Mouse (Mus musculus): Measurements from ENCODE around the gene Hist2h3c2. TPM values are rescaled to one million over a fixed set of nuclear protein-coding genes. Genes with fewer than 3 reads are reported as not detected.
A peak's percentile ranks its signal among the peaks of the same experiment; 100 is the strongest.
"Not testable (repeated sequence)": the region's sequence is repeated elsewhere in the genome, so short reads cannot be mapped to it uniquely, and the experiment has no call there.

Hist2h3c2 gene
- polyA plus RNA-seq, 1 experiment from 2014 or later: 6.5 TPM

DNA sequence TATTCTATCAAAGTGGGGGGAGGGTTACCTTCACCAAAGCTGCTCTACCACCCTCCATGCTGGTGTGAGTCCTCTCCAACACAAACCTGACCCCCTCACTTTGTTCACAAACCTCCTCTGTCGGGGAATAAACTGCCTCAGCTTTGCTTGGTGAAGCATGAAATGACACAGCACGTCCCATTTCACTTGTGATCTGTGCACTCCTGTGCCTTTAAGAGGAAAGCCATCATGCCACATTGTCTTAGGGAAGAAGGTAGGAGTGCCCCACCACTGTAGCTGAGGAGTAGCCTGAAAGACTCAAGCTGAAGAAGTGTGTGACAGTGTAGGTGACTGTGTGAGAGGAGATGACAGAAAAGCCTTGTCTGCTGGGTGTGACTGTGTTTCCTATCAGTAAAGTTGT, 13.5 kb downstream of the Hist2h3c2 start:
- H3K36me3 ChIP-seq: no peaks in the 10 kb centered on the region
- H3K9ac ChIP-seq: no peak overlapping the region
- H3K27me3 ChIP-seq (replicated peaks): no peaks in the 10 kb centered on the region
- no peak for ATAC-seq
- no peak overlapping the region for H3K4me3 ChIP-seq (replicated peaks)
- H3K9me3 ChIP-seq: no peaks in the 10 kb centered on the region
- 49% methylated on average over 2 of the region's 2 CpGs for WGBS
- H3K4me2 ChIP-seq (replicated peaks): no peak overlapping the region
- peaks cover 11% of the 10 kb centered on the region; the same call in 1 of the 2 replicates for H3K4me1 ChIP-seq (replicated peaks)
- H3K27ac ChIP-seq: no peak overlapping the region

DNA sequence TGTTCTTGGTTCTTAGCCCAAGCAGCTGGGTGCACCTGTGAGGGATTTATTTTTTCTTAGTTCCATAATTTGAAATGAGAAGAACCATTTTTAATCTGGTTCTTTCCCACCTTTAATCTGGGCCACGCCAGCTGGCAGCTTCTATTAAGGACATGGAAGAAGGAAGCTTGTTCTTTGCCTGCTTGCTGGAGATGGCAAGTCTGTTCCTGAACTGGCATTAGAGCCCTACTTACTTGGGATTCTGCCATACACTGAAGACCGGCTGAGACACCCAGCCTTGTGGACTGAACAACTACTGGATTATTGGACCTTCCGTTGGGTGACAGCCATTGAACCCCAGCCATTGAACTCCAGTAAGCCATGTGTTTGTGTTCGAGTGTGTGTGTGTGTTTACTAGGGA, 16.2 kb downstream of the Hist2h3c2 start:
- Histone ChIP-seq H3K4me1 (replicated peaks) (peaks cover 11% of the 10 kb centered on the region; the same call in 1 of the 2 replicates), H3K27me3 (replicated peaks) (no peaks in the 10 kb centered on the region), H3K9me3 (no peaks in the 10 kb centered on the region), H3K4me2 (replicated peaks) (peak overlapping the region; percentile 83; the same call in 1 of the 2 replicates), H3K36me3 (no peaks in the 10 kb centered on the region), H3K27ac (no peak overlapping the region), H3K4me3 (replicated peaks) (no peak overlapping the region), H3K9ac (no peak overlapping the region; the same call in 1 of the 2 replicates)
- WGBS: 88% methylated on average over 4 of the region's 4 CpGs
- ATAC-seq: no peak

DNA sequence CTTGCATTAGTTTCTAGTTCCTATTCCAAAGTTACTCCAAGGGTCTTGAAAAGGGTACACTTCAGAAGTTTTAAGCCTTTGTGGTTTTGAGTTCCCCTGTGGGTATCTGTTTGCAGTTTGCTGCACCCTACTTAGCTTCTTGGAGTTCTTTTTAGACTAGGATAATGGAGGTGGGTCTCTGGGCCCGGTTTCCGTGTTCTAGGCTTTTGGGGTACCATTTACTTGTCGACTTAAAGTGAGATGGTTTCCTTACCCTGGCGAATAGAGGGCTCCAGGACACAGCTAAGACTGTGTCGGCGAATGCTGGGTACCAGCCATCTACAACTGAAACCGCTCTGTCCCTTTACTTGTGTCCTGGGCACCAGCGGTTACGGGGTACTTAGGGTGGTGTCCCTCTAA, 17.3 kb downstream of the Hist2h3c2 start:
- H3K36me3 ChIP-seq: no peaks in the 10 kb centered on the region
- peaks cover 11% of the 10 kb centered on the region; the same call in 1 of the 2 replicates for H3K4me1 ChIP-seq (replicated peaks)

DNA sequence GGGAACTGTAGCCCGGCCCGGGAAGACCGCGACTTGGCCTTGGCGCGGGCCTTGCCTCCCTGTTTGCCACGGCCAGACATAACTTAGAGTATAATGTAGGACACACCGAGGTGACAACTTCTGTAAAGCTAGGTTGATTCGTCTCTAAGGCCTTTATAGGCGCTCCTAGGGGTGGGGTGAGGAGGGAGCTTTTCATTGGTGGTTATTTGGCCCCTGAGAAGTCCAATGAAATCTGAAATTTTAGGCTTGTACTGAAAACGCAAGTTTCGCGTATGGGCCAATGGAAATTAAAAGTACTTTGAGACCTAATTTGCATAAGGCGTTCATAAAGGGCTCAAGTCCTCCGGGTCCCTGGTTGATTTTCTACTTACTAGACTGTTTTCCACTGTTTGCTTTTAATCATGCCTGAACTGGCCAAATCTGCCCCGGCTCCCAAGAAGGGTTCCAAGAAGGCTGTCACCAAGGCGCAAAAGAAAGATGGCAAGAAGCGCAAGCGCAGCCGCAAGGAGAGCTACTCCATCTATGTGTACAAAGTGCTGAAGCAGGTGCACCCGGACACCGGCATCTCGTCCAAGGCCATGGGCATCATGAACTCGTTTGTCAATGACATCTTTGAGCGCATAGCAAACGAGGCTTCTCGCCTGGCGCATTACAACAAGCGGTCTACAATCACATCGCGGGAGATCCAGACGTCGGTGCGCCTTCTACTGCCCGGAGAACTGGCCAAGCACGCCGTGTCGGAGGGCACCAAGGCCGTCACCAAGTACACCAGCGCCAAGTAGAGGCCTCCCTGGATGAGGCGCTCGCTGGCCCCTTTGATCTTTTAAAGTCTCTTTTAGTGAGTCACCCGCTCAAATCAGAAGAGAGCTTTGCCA, 17.9 kb downstream of the Hist2h3c2 start, which contains the start of the genes Hist2h2ac and Hist2h2be:
Hist2h2ac (minus strand) TSS at position 116 of the 875 bp plus-strand sequence.
Hist2h2be (plus strand) TSS at position 355 of the 875 bp plus-strand sequence.
- Histone ChIP-seq H3K9ac (peak within 1 kb of the TSS; percentile 73), H3K4me2 (replicated peaks) (peak within 1 kb of the TSS; percentile 83), H3K4me1 (replicated peaks) (peaks cover 11% of the 10 kb centered on the region; the same call in 1 of the 2 replicates), H3K9me3 (no peaks in the 10 kb centered on the region), H3K4me3 (replicated peaks) (peak within 1 kb of the TSS; percentile 56), H3K27me3 (replicated peaks) (no peaks in the 10 kb centered on the region), H3K36me3 (no peaks in the 10 kb centered on the region), H3K27ac (peak within 1 kb of the TSS; percentile 98)
- under 1% methylated on average over 43 of the region's 43 CpGs for WGBS
- peak; percentile 94 for ATAC-seq

More for the DNA sequence above, 17.3 kb downstream of the Hist2h3c2 start:
- Histone ChIP-seq H3K4me2 (replicated peaks) (peak overlapping the region; percentile 83), H3K9ac (peak overlapping the region; percentile 44), H3K4me3 (replicated peaks) (peak overlapping the region; percentile 56), H3K9me3 (no peaks in the 10 kb centered on the region), H3K27ac (peak overlapping the region; percentile 98), H3K27me3 (replicated peaks) (no peaks in the 10 kb centered on the region)
- no peak for ATAC-seq
- 24% methylated on average over 9 of the region's 9 CpGs for WGBS

DNA sequence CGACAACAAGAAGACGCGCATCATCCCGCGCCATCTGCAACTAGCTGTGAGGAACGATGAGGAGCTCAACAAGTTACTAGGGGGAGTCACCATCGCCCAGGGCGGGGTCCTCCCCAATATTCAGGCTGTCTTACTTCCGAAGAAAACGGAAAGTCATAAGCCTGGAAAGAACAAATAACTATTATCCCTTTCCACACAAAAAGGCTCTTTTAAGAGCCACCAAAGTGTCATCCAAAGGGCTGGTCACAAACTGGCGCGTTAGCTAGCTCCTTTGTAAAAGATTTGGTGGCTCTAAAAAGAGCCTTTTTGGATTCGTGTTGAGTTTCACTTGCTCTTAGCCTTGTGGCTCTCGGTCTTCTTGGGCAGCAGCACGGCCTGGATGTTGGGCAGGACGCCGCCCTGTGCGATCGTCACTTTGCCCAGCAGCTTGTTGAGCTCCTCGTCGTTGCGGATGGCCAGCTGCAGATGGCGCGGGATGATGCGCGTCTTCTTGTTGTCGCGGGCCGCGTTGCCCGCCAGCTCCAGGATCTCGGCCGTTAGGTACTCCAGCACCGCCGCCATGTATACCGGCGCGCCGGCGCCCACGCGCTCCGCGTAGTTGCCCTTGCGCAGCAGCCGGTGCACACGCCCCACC, 18.7 kb downstream of the Hist2h3c2 start:
- under 1% methylated on average over 37 of the region's 47 CpGs for WGBS
- Histone ChIP-seq H3K4me2 (replicated peaks) (peak overlapping the region; percentile 83), H3K9ac (peak overlapping the region; percentile 73), H3K27ac (peak overlapping the region; percentile 98), H3K4me1 (replicated peaks) (peaks cover 13% of the 10 kb centered on the region; the same call in 1 of the 2 replicates), H3K4me3 (replicated peaks) (peak overlapping the region; percentile 56)
- H3K36me3 ChIP-seq; H3K9me3 ChIP-seq; H3K27me3 ChIP-seq (replicated peaks): not testable (repeated sequence)
- peak; percentile 7; the same call in 1 of the 2 replicates for ATAC-seq

DNA sequence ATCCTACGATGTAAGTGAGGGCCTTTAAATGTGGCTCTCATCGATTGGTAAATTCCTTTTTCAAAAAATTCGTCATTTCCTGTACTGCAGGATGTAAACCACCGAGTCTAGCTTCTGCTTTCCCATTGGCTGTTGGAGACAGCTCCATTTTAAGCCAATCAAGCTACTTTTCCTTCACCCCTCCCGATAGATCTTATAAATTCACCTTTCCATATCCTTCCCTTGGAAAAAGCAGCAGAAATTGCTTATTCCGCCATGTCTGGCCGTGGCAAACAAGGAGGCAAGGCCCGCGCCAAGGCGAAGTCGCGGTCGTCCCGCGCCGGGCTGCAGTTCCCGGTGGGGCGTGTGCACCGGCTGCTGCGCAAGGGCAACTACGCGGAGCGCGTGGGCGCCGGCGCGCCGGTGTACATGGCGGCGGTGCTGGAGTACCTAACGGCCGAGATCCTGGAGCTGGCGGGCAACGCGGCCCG, 19.2 kb downstream of the Hist2h3c2 start, which contains the start of the genes Bola1 and Hist2h2ab:
Bola1 (minus strand) TSS at position 49 of the 470 bp plus-strand sequence.
Hist2h2ab (plus strand) TSS at position 205 of the 470 bp plus-strand sequence.
- H3K9me3 ChIP-seq: no peaks in the 10 kb centered on the region
- ATAC-seq: peak; percentile 86
- peak within 1 kb of the TSS; percentile 98 for H3K27ac ChIP-seq

DNA sequence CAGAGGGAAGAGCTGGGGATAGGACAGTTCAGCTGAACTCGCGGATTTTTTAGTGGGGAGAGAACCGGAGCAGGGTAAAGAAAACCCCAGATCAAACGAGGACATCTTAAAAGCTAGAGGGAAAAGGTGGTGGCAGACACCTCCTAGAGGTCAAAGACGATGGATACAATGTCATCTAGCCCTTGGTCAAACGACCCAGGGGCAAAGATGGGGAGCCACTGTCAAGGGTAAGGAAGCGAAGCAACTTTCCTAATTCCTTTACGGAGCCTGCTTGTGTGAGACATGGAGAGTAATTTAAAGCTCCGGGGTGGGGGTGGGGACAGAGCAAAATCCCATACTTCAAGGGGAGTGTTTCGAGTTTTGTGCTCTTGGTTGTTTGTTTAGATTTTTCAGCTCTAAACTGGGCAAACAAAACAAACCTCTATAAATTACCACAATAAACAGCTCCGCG, 19.7 kb downstream of the Hist2h3c2 start:
- peaks cover 13% of the 10 kb centered on the region; the same call in 1 of the 2 replicates for H3K4me1 ChIP-seq (replicated peaks)
- peak overlapping the region; percentile 55 for H3K9ac ChIP-seq
- H3K36me3 ChIP-seq: no peaks in the 10 kb centered on the region
- peak overlapping the region; percentile 98 for H3K27ac ChIP-seq
- ATAC-seq: peak; percentile 11
- under 1% methylated on average over 12 of the region's 12 CpGs for WGBS
- no peaks in the 10 kb centered on the region for H3K27me3 ChIP-seq (replicated peaks)
- H3K4me3 ChIP-seq (replicated peaks): peak overlapping the region; percentile 56
- peak overlapping the region; percentile 83 for H3K4me2 ChIP-seq (replicated peaks)
- H3K9me3 ChIP-seq: no peaks in the 10 kb centered on the region

More for the DNA sequence above, 19.2 kb downstream of the Hist2h3c2 start, which contains the start of the genes Bola1 and Hist2h2ab:
- Histone ChIP-seq H3K4me1 (replicated peaks) (peaks cover 13% of the 10 kb centered on the region; the same call in 1 of the 2 replicates), H3K9ac (peak within 1 kb of the TSS; percentile 73), H3K4me2 (replicated peaks) (peak within 1 kb of the TSS; percentile 83), H3K27me3 (replicated peaks) (no peaks in the 10 kb centered on the region), H3K4me3 (replicated peaks) (peak within 1 kb of the TSS; percentile 56), H3K36me3 (no peaks in the 10 kb centered on the region)
- under 1% methylated on average over 37 of the region's 37 CpGs for WGBS

DNA sequence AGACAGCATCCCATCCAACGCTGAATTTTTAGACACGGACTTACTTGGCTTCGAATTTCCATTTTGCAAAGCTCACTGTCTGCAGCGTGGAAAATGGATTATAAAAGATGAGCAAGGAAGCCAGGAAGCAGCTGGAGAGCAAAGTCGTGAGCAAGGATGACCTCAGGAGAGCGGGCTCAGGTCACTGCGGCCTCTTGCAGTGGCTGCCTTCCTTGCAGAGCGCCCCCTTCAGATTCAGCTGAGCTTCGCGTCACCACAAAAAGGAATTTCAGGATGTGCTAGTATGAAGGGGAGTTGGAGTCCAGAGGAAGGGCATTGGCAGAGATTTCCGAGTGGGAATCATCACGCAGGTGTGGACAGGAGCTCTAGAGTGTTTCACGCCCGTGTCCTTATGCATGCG, 29.7 kb downstream of the Hist2h3c2 start:
- ATAC-seq: no peak
- 24% methylated on average over 15 of the region's 15 CpGs for WGBS
- H3K9me3 ChIP-seq: no peaks in the 10 kb centered on the region

DNA sequence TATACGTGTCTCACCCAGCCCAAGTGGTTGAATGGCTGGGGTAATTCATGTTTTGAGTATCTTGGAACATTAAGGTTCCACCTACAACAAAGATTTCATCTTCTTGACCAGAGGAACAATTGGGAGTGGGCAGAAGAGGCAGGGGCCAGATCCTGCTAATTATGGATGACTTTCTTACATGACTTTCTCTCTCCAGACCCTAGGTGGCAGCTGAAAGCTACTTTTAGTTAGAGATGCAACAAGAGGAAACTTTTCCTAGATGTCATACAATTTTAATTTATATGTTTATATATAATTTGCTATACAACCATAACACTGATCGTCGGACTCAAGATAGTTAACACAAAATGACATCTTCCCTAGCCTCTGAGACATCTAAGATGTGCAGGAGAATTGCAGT, 31.1 kb downstream of the Hist2h3c2 start:
- no peaks in the 10 kb centered on the region for H3K27me3 ChIP-seq (replicated peaks)
- H3K36me3 ChIP-seq: no peaks in the 10 kb centered on the region
- no peak overlapping the region for H3K9ac ChIP-seq
- no peaks in the 10 kb centered on the region for H3K9me3 ChIP-seq
- H3K27ac ChIP-seq: no peak overlapping the region
- no peak overlapping the region for H3K4me3 ChIP-seq (replicated peaks)
- 71% methylated on average over 3 of the region's 3 CpGs for WGBS
- no peaks in the 10 kb centered on the region for H3K4me1 ChIP-seq (replicated peaks)
- no peak for ATAC-seq
- H3K4me2 ChIP-seq (replicated peaks): no peak overlapping the region

More for the DNA sequence above, 29.7 kb downstream of the Hist2h3c2 start:
- Histone ChIP-seq H3K9ac (no peak overlapping the region), H3K27me3 (replicated peaks) (no peaks in the 10 kb centered on the region), H3K36me3 (no peaks in the 10 kb centered on the region), H3K4me3 (replicated peaks) (no peak overlapping the region), H3K4me1 (replicated peaks) (no peaks in the 10 kb centered on the region), H3K4me2 (replicated peaks) (no peak overlapping the region), H3K27ac (no peak overlapping the region)

DNA sequence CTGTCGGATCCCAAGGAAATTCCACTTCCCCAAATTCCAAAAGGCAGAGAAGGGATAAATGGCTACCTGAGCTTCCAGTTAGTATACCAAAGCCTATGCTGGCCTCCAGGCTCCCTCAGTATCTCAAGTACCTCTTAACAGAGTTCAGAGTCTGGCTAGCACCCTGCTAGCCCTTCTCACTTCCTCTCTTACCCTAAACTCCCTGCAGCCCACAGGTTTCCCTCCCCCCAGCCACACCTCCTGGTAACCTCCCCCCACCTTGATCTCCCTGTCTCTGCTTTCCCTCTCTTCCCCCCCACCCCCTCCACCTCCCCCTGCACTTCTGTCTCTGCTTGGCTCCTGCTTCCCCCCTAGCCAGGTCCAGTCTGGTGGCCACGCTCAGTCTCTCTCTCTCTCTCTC, 39.2 kb downstream of the Hist2h3c2 start:
- 73% methylated on average over 2 of the region's 2 CpGs for WGBS
- H3K4me3 ChIP-seq (replicated peaks): no peak overlapping the region

DNA sequence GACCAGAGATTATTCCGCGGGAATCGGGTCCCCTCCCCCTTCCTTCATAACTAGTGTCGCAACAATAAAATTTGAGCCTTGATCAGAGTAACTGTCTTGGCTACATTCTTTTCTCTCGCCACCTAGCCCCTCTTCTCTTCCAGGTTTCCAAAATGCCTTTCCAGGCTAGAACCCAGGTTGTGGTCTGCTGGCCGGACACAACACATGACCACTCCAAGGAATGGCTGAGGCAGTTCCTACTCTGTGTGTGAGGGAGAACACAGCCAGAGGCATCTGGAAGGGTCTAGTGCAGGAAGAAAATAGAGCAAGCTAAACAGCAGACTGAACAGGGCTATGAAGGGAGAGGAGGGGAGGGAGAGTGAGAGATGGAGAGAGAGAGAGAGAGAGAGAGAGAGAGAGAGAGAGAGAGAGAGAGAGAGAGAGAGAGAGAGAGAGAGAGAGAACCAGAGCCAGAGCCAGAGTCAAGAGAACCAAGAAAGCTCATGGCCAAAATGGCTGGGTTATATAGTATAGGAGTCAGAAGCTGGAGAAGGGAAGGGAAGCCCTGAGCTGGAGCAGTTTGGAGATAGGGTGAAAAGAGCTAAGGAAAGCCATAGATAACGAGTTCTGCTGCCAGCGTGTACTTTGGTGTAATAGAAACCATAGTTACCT, 40.2 kb downstream of the Hist2h3c2 start:
- not testable (repeated sequence) for H3K4me1 ChIP-seq (replicated peaks); H3K4me3 ChIP-seq (replicated peaks); H3K36me3 ChIP-seq; H3K27me3 ChIP-seq (replicated peaks); H3K9me3 ChIP-seq; H3K27ac ChIP-seq; ATAC-seq; H3K9ac ChIP-seq
- 0 out of 2 replicates have a peak overlapping the region, but pooled peaks have one; percentile 95 for H3K4me2 ChIP-seq (replicated peaks)
- 26% methylated on average over 7 of the region's 8 CpGs for WGBS

More for the DNA sequence above, 39.2 kb downstream of the Hist2h3c2 start:
- H3K4me2 ChIP-seq (replicated peaks): no peak overlapping the region
- H3K27me3 ChIP-seq (replicated peaks): no peaks in the 10 kb centered on the region
- no peak for ATAC-seq
- H3K9ac ChIP-seq: no peak overlapping the region
- peaks cover 6% of the 10 kb centered on the region for H3K4me1 ChIP-seq (replicated peaks)
- no peak overlapping the region for H3K27ac ChIP-seq
- H3K36me3 ChIP-seq: no peaks in the 10 kb centered on the region
- H3K9me3 ChIP-seq: no peaks in the 10 kb centered on the region
